In the genomic region with DNA sequence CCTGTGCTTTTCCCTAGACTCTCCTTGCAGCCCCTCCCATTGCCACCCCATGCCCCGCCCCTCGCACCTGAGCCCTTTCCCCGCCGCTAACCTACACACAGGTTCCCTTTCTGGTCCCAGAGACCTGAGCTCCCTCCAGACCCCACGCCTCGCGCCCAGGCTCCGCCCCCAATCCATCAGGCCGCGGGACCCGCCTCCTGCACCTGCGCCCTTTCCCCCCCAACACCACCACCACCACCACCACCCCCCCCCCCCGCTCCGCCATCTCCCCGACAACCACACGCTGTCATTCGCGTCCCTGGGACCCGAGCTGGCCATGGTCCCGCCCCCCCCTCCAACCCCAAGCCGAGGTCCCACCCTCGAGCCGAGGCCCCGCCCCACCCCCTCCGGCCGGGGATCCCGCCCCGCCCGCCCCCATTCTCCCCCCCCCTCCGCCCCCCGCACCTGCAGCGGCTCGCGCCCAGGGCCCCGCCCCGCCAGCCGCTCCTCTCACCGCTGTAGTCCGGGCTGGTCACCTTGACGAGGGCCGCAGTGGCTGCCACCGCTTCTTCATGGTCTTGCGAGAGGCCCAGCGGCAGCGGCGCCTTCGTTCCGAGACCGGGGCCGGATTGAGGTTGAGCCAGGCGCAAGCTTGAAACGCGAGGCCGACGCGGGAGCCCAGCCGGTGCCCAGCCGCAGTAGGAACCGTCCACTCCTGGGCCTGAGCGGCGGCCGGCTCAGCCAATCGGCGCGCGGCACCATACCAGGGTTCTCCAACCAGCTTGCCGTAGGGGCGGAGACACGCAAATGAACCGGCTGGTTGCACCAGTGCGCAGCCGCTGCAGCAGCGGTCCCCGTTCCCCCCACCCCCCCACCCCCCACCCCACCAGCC, we compare ENCODE assay signal across 7 mouse cellular contexts. TPM values are rescaled to one million over a fixed set of nuclear protein-coding genes. Genes with fewer than 3 reads are reported as not detected.
DNase-seq lines count a peak whose midpoint lies in the region; ATAC-seq lines count a peak whose summit lies in the region.

Gene Ralgps1 (minus strand): TSS at position 710 of the 871 bp plus-strand sequence.

- whole genome bisulfite sequencing in embryonic facial prominence, embryonic 11.5 days = under 1% methylated on average over 51 of the region's 74 CpGs
- WGBS in limb, embryonic 10.5 days = 1% methylated on average over 54 of the region's 74 CpGs
- under 1% methylated on average over 39 of the region's 74 CpGs for WGBS in midbrain, embryonic 13.5 days

- ATAC-seq in embryonic facial prominence, embryonic 11.5 days (replicated peaks; ENCODE audit: insufficient number of reproducible peaks, low FRiP score, low TSS enrichment, low read depth) = peak; percentile 98
- ATAC-seq in granulocyte monocyte progenitor cell, adult 5-6 weeks (replicated peaks; ENCODE audit: poor library complexity, severe bottlenecking) = peak; percentile 97
- ATAC-seq in midbrain, embryonic 13.5 days = peak; percentile 99

- H3K36me3 ChIP-seq in embryonic facial prominence, embryonic 11.5 days (replicated peaks; ENCODE audit: control insufficient read depth, insufficient read depth, low read depth, low read length) = no peaks in the 10 kb centered on the region
- no peaks in the 10 kb centered on the region for H3K36me3 ChIP-seq in limb, embryonic 10.5 days
- H3K36me3 ChIP-seq in midbrain, embryonic 13.5 days = peaks cover 18% of the 10 kb centered on the region; the same call in 1 of the 2 replicates

- H3K27ac ChIP-seq in embryonic facial prominence, embryonic 11.5 days (replicated peaks; ENCODE audit: low read depth, low read length) = peak within 1 kb of the TSS; percentile 83
- H3K27ac ChIP-seq in limb, embryonic 10.5 days = peak within 1 kb of the TSS; percentile 83
- peak within 1 kb of the TSS; percentile 99 for H3K27ac ChIP-seq in midbrain, embryonic 13.5 days

- peak; percentile 98 for DNase-seq in adrenal gland, postnatal 14 days
- peak; percentile 96 for DNase-seq in embryonic facial prominence, embryonic 11.5 days (ENCODE audit: low spot score)
- DNase-seq in kidney, adult 11 months = peak; percentile 97
- DNase-seq in limb, embryonic 10.5 days (ENCODE audit: low spot score) = peak; percentile 98
- DNase-seq in spleen, adult 12 weeks (ENCODE audit: low spot score) = peak; percentile 81

- no peaks in the 10 kb centered on the region for H3K4me1 ChIP-seq in embryonic facial prominence, embryonic 11.5 days (ENCODE audit: control insufficient read depth, insufficient read depth, low read length)
- H3K4me1 ChIP-seq in limb, embryonic 10.5 days = peaks cover 8% of the 10 kb centered on the region
- H3K4me1 ChIP-seq in midbrain, embryonic 13.5 days (replicated peaks) = peaks cover 32% of the 10 kb centered on the region

- H3K4me3 ChIP-seq in embryonic facial prominence, embryonic 11.5 days (ENCODE audit: low read depth, low read length) = peak within 1 kb of the TSS; percentile 64
- H3K4me3 ChIP-seq in limb, embryonic 10.5 days = peak within 1 kb of the TSS; percentile 71
- peak within 1 kb of the TSS; percentile 64 for H3K4me3 ChIP-seq in midbrain, embryonic 13.5 days (replicated peaks)

- H3K27me3 ChIP-seq in embryonic facial prominence, embryonic 11.5 days (ENCODE audit: control insufficient read depth, insufficient read depth, low read length) = no peaks in the 10 kb centered on the region
- no peaks in the 10 kb centered on the region for H3K27me3 ChIP-seq in limb, embryonic 10.5 days (ENCODE audit: low read depth, poor library complexity, severe bottlenecking)
- H3K27me3 ChIP-seq in midbrain, embryonic 13.5 days = no peaks in the 10 kb centered on the region; the same call in 1 of the 2 replicates

- H3K9ac ChIP-seq in embryonic facial prominence, embryonic 11.5 days (replicated peaks; ENCODE audit: low read length) = peak within 1 kb of the TSS; percentile 52
- H3K9ac ChIP-seq in midbrain, embryonic 13.5 days (replicated peaks) = peak within 1 kb of the TSS; percentile 77

- peak within 1 kb of the TSS; percentile 61 for H3K4me2 ChIP-seq in embryonic facial prominence, embryonic 11.5 days (ENCODE audit: low read depth, low read length)
- peak within 1 kb of the TSS; percentile 74 for H3K4me2 ChIP-seq in midbrain, embryonic 13.5 days (replicated peaks)

- H3K9me3 ChIP-seq in embryonic facial prominence, embryonic 11.5 days (replicated peaks; ENCODE audit: control insufficient read depth, low read length) = no peaks in the 10 kb centered on the region
- H3K9me3 ChIP-seq in limb, embryonic 10.5 days (replicated peaks) = no peaks in the 10 kb centered on the region
- no peaks in the 10 kb centered on the region for H3K9me3 ChIP-seq in midbrain, embryonic 13.5 days

RNA-seq across cellular contexts. Expression of gene Ralgps1, which starts in this region (rescaled TPM):
- 3.7 and 5.2 TPM in 2 replicates for total RNA-seq in adrenal gland, postnatal 14 days (2021)
- polyA plus RNA-seq in embryonic facial prominence, embryonic 11.5 days (2014; fragmentation: Nextera tagmentation; extraction: Ambion mirVana) = 3.9 and 5.2 TPM in 2 replicates
- total RNA-seq in granulocyte monocyte progenitor cell, adult 5-6 weeks (2014; fragmentation: Nextera tagmentation) = 3.5 and 3.7 TPM in 2 replicates
- 0.15 and 0.60 TPM in 2 replicates for total RNA-seq in granulocyte monocyte progenitor cell, adult 5-6 weeks (2017)
- 2.4 and 3.8 TPM in 2 replicates for polyA plus RNA-seq in limb, embryonic 10.5 days (2016; fragmentation: Nextera tagmentation; extraction: Ambion mirVana)
- polyA plus RNA-seq in midbrain, embryonic 13.5 days (2015; fragmentation: Nextera tagmentation; extraction: Ambion mirVana) = 36.5 and 37.0 TPM in 2 replicates

Comparison
In these comparisons a context has a peak if more than half of its experiments do, and no peak if none do; other contexts are left out.
1. Peak in every context shown above with its lines: DNase-seq, ATAC-seq, H3K4me3 ChIP-seq and H3K27ac ChIP-seq.